Mouse (Mus musculus) right cerebral cortex, postnatal 10 days (tissue): ENCODE measurements around the gene Coq8b.

Experiments used
- DNase-seq, 2 experiments: peaks; one replicate each; pipeline ENCODE4 v3.0.0; 2021; ENCODE audit warnings: low spot score in 2 of 2

Coq8b gene

GRCm38 (mm10) chr7:27306161-27307160 is 73.6 kb downstream of the Coq8b start:
- DNase-seq, result no peak

GRCm38 (mm10) chr7:27307551-27307950 is 74.7 kb downstream of the Coq8b start:
- DNase-seq, result no peak
